Mouse (Mus musculus) heart, adult 9 months (tissue): ENCODE data around the gene Cav2.

ENCODE experiments used
- DNase-seq, 2 experiments: peaks; one replicate each; pipeline ENCODE4 v3.0.0; 2022; ENCODE audit warnings: low spot score in 2 of 2

Cav2 gene

GRCm38 (mm10) chr6:17280939-17281756 lies at the start of gene Cav2:
Gene Cav2 (plus strand): TSS chr6:17281185.
- peak; percentile 90 to 92 for DNase-seq

- no peak for DNase-seq
Measured at GRCm38 (mm10) chr6:17239693-17240092, 41.3 kb upstream of the Cav2 start.

- no peak for DNase-seq
Measured at GRCm38 (mm10) chr6:17241013-17241412, 40.0 kb upstream of the Cav2 start.

- DNase-seq = no peak
Measured at GRCm38 (mm10) chr6:17246959-17247358, 34.0 kb upstream of the Cav2 start.

GRCm38 (mm10) chr6:17247673-17248072 lies 33.3 kb upstream of the Cav2 start:
- no peak for DNase-seq

- no peak for DNase-seq
Measured at GRCm38 (mm10) chr6:17248241-17248640, 32.7 kb upstream of the Cav2 start.

- DNase-seq = no peak
Measured at GRCm38 (mm10) chr6:17251958-17252357, 29.0 kb upstream of the Cav2 start.

GRCm38 (mm10) chr6:17258142-17258541 lies 22.8 kb upstream of the Cav2 start:
- no peak for DNase-seq

- DNase-seq = no peak
Measured at GRCm38 (mm10) chr6:17258911-17259310, 22.1 kb upstream of the Cav2 start.

- DNase-seq = no peak
Measured at GRCm38 (mm10) chr6:17262786-17263185, 18.2 kb upstream of the Cav2 start.

GRCm38 (mm10) chr6:17265043-17265442 lies 15.9 kb upstream of the Cav2 start:
- DNase-seq = no peak

GRCm38 (mm10) chr6:17266466-17266865 lies 14.5 kb upstream of the Cav2 start:
- no peak for DNase-seq

- DNase-seq = no peak
Measured at GRCm38 (mm10) chr6:17278366-17278765, 2.6 kb upstream of the Cav2 start.

- peak in 1 of 2 experiments; percentile 12 for DNase-seq
Measured at GRCm38 (mm10) chr6:17281757-17282092, 740 bp downstream of the Cav2 start.

- peak; percentile 49 to 71 for DNase-seq
Measured at GRCm38 (mm10) chr6:17282159-17282558, 1.2 kb downstream of the Cav2 start.

- DNase-seq = no peak
Measured at GRCm38 (mm10) chr6:17283834-17284233, 2.8 kb downstream of the Cav2 start.

- DNase-seq = peak; percentile 18 to 53
Measured at GRCm38 (mm10) chr6:17286381-17286780, 5.4 kb downstream of the Cav2 start.

- DNase-seq = no peak
Measured at GRCm38 (mm10) chr6:17295116-17295515, 14.1 kb downstream of the Cav2 start.

- DNase-seq = peak; percentile 83 to 87
Measured at GRCm38 (mm10) chr6:17305954-17306601, 25.1 kb downstream of the Cav2 start, which contains the start of gene Cav1. Gene Cav1 (plus strand): TSS chr6:17306335.

GRCm38 (mm10) chr6:17306602-17307325 lies 25.8 kb downstream of the Cav2 start:
- peak; percentile 26 to 33 for DNase-seq

- peak; percentile 69 to 72 for DNase-seq
Measured at GRCm38 (mm10) chr6:17307461-17308115, 26.6 kb downstream of the Cav2 start.

- peak; percentile 37 to 42 for DNase-seq
Measured at GRCm38 (mm10) chr6:17308661-17309060, 27.7 kb downstream of the Cav2 start.
